Mouse (Mus musculus): ENCODE results near the gene Ptprd.

The Ptprd gene

DNA sequence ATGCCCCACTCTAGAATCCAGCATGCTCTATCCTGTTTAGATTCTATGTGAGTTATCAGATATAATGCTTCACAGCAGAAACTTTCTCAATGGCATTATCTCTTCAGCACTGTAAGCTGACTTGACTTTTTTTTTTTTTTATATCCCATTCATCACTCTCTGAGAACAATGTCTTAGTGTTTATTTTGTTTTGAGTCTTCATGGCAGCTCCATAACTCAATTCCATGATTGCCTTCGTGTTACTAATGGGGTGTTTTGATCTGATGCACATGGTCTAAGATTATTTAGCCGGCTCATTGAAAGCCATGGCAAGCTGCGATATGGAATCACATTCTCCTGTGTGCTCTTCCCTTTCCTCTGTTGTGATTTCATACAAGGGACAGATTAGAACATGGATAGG, 1555.0 kb downstream of the Ptprd start:
- no peak for DNase-seq (ENCODE audit: low read depth, low spot score)

DNA sequence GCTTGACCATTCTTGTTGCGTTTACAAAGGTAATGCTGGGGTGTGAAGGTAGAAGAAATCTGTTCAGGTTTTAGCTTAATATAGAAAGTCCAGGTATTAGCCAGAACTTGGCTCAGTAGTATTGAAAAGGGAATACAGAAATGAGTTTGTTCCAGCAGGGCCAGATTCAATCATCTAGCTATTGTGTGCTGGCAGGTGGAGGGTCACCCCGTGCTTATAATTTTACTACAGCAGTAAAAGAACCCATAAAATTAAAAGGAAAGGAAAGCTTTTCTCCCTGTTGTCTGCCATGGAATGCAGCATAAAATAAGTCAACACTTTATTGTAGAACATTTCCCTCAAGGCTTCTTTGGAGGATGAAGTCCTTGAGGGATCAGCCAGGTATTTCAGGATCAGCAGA, 1558.8 kb downstream of the Ptprd start:
- no peak for DNase-seq (ENCODE audit: low read depth, low spot score)

- no peak for DNase-seq (ENCODE audit: low read depth, low spot score)
Observed at GRCm38 (mm10) chr4:76621740-76622139, 1590.0 kb downstream of the Ptprd start.

DNA sequence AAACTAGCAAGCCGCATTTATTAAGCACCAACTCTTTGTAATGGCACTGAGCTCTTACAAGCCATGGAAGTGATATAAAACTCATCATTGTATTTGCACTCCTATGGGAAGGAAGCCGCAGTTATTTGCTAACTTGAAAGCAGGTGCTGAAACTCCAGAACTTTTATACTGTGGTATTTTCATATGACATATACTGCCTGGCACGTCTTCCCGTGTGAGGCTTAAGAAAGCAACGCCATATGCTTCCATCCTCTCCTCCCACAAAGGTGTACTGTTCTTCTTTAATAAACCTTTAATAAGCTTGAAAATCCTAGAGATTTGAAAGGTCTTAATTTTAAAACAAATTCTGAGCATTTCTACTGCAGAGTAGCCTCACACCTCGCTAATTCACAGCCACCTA, 1595.1 kb downstream of the Ptprd start:
- DNase-seq (ENCODE audit: low read depth, low spot score), result no peak

DNA sequence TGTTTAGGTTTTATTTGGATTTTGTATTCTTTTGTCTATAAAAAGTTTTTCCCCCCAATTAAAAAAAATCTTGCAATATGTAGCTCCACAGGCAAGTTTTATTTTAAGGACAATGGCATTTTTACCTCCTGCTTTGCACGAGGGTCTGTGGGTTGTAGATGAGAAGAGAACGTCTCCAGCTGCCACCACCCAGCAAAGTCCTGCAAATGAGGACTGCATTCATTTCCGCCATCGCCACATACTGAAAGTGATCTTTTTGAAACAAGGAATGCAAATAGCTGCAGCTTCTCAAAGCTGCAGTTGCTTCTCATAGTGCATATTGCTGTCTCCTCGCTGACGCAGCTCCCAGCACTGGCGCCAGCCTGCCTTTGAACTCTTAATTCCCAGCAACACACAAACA, 1603.5 kb downstream of the Ptprd start:
- DNase-seq (ENCODE audit: low read depth, low spot score), result no peak

GRCm38 (mm10) chr4:76606808-76607207, 1605.0 kb downstream of the Ptprd start:
- DNase-seq (ENCODE audit: low read depth, low spot score), result no peak

GRCm38 (mm10) chr4:76590722-76591121, 1621.0 kb downstream of the Ptprd start:
- no peak for DNase-seq (ENCODE audit: low read depth, low spot score)

- no peak for DNase-seq (ENCODE audit: low read depth, low spot score)
Observed at GRCm38 (mm10) chr4:76583025-76583424, 1628.7 kb downstream of the Ptprd start.

DNA sequence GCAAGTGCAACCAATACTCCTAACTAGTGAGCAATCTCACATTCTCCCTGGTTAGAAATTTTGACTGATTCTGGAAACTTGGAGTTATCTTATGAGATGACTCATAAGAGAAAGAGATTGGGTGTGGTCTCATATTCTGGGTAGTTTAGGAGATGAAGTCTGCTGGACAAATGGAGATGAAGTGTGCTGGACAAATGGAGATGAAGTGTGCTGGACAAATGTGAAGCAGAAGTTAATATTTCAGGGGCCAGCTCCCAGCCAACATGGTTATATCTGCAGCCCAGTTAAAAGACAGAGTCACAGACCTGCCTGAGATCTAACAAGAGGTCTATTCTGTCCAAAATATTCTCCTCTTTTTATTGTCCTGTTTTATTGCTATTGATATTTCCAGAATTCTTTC, 1645.8 kb downstream of the Ptprd start:
- no peak for DNase-seq (ENCODE audit: low read depth, low spot score)

DNA sequence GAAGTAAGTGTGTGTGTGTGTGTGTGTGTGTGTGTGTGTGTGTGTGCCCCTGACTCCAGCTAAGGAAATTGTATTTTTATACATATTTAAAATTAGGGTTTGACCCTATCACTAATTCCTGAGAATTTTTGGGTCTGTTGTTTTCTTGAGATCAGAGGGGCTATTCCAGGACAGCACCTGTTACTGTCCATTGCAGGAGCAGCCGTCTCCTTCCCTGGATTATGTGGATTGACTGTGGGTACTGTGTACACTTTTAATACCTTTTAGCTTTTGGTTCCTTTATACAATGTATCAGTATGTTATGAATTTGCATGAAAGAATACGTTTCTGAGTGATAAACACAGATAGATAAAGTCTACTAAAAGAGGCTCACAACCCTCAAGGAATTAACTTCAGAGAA, 1670.0 kb downstream of the Ptprd start:
- no peak for DNase-seq (ENCODE audit: low read depth, low spot score)

- no peak for DNase-seq (ENCODE audit: low read depth, low spot score)
Observed at GRCm38 (mm10) chr4:76532926-76533325, 1678.8 kb downstream of the Ptprd start.

DNA sequence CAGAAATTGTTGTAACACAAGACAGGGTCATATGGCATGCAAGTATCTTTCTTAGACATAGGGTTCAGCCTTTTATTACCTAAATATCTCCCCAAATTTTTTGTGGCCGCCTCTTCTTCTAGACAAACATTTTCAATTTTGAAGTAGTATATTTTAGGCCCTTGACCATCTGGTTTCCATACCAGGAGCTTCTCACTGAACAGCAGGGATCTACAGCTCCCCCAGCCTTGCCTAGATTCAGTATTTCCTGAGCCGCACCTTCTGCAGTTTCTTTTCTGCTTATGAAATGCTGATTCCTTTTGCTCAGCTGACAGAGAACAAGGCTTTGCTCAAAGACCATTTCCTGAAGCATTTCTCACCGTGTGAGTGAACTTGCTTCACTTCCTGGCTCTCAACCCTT, 1686.5 kb downstream of the Ptprd start:
- DNase-seq (ENCODE audit: low read depth, low spot score), result no peak

- no peak for DNase-seq (ENCODE audit: low read depth, low spot score)
Observed at GRCm38 (mm10) chr4:76503279-76503601, 1708.5 kb downstream of the Ptprd start.

DNA sequence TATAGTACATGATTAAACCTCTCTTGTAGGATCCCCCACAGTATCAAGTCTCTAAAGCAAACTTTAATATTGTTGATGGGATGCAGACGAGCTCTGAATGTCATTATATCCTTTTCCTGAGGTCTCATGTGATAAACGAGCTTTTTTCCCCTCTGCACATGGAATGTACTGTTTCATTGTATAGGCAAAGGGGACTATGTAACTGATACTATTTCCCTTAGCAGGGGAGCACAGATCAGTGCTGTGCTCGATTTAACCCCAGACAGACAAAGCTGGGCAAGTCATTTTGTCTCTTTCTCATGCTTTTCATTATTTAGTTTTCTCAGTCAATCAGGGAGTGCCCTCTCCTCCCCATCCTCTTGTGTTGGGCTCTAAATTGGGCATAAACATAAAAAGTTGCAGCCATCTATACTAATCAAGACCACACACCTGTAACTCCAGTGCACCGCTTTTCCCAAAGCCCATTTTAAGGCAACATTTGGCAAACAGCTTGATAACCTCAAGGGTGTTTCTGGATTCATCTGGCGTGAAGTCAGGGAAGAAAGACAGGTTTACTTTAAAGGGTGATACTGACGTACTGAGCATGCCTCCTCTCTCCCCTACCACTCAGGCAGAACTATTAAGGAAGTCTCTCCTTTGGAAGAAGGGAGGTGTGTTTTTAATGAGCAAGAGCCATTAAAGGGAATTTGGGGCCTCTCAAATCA, 1709.0 kb downstream of the Ptprd start:
- no peak for DNase-seq (ENCODE audit: low read depth, low spot score)

GRCm38 (mm10) chr4:76485848-76486247, 1725.9 kb downstream of the Ptprd start:
- no peak for DNase-seq (ENCODE audit: low read depth, low spot score)

DNA sequence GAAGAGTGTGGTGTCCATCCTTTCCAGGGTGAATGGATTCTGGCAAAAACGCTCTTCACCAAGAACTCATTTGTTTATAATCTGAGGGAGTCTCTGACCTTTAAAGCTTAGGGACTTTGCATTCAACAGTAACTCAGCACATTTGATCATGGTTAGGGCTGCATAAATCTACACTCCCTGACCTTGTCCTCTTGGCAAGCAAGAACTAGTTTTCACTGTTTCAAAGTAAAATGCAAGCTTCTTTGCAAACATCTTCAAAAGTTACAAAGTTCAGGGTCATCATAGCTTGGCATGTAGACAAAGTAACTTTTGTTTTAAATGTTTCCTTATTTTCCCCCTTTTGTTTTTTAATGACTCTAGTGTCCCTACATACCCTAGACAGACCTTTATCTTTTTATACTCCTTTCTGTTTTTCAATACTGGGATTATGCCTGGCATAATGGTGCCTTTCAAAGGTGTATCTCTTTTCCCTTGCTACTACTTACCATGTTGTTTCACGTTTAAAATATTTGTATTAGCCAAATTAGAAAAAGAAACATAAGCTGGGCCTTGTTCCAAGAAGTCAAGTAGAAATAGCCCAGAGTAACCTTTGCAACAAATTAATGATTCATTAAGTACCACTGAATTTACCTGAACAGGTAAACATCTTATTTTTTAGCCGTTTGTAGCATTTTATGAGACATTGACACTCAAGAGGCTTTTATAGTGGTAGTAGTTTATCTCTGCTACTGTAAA, 1743.2 kb downstream of the Ptprd start:
- DNase-seq (ENCODE audit: low read depth, low spot score), result no peak

- DNase-seq (ENCODE audit: low read depth, low spot score), result no peak
Observed at GRCm38 (mm10) chr4:76464682-76465081, 1747.1 kb downstream of the Ptprd start.

GRCm38 (mm10) chr4:76461336-76461735, 1750.4 kb downstream of the Ptprd start:
- no peak for DNase-seq (ENCODE audit: low read depth, low spot score)

DNA sequence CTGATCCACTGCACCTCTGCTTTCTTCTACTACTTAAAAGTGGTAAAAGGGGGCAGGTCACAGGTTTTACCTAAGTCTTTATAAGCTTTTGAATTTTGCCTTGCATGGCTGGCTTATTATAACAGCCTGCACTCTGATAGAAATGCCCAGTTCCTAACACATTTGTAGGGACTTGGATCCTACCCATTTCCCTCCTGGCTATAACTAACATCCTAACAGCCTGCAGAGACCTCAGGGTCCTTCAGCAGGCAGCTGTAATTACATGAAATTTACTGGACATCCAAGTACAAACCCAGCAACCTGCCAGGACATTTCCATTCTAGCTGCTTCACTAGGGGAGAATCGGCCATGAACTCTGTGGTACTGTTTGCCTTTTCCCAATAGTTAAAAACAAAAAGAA, 1751.2 kb downstream of the Ptprd start:
- DNase-seq (ENCODE audit: low read depth, low spot score), result no peak

DNA sequence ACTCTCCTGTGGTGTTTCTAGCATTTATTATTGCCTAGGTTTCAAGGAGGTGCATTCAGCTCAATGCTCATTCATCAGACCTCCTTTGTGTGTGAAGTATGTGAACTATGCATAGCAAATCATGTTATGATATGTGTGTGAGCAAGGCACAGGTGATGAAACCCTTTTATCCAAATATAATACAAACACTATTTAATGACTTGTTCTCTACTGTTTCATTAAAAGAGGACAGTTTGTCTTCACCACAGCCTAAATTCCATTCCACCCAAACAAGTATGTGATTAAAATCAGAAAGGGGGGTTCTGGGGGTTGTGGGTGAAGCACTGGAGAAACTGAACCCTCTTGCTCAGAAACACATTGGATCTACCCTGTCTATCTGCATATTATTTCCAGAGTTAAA, 1752.1 kb downstream of the Ptprd start:
- no peak for DNase-seq (ENCODE audit: low read depth, low spot score)

DNA sequence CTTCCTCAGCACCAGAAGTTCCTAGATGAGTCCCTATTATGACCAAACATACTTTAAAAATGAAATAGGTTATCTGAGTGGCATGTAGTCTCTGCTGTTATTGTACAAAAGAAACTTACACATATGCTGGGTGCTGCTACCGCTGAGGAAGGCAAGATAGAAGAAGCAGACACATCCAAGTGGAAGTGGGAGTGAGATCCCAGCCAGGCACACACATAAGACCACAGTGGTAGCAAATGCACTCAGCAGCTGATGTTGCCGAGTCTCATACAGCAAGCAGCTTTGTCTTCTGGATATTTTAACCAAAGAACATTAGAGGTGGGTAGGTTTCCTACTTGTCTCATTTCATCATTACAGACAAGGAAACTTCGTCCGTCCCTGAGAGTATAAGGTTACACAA, 1759.5 kb downstream of the Ptprd start:
- DNase-seq (ENCODE audit: low read depth, low spot score), result no peak

GRCm38 (mm10) chr4:76451019-76451552, 1760.7 kb downstream of the Ptprd start:
- DNase-seq (ENCODE audit: low read depth, low spot score), result no peak

- peak; percentile 50 for DNase-seq (ENCODE audit: low read depth, low spot score)
Observed at GRCm38 (mm10) chr4:76450351-76451018, 1761.3 kb downstream of the Ptprd start.
